Mouse (Mus musculus) cortical plate, adult 2 months (tissue): ENCODE measurements around the gene Zbtb9.

Source experiments
- CTCF ChIP-seq: fragments of 200-500 bp; IDR thresholded peaks from 2 replicates; pipeline ENCODE4 v1.5.1; 2011; ENCODE audit warnings: mild to moderate bottlenecking, control low read depth, low read length; ENCODE audit not compliant: insufficient read depth; ENCODE audit errors: extremely low read depth
- POLR2A ChIP-seq: fragments of 200-500 bp; IDR thresholded peaks from 2 replicates; pipeline ENCODE4 v1.6.1; 2011; ENCODE audit warnings: mild to moderate bottlenecking, low read length, control low read depth; ENCODE audit not compliant: insufficient read depth; ENCODE audit errors: extremely low read depth

DNA sequence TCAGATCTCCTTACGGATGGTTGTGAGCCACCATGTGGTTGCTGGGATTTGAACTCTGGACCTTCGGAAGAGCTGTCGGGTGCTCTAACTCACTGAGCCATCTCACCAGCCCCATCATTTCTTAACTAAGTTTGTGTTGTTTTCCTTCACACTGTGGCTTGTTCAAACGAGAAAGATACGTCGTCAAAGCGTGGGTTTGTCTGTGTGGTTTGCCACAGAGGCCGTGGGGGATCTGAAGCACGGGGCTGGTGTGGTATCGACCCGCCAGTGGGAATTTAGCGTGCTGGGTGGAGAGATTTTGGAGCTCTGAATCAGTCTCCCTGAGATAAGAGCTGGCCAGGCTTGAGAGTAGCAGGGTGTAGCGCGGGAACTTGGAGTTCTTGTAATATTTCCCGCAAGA, 25.3 kb downstream of the Zbtb9 start:
- TF ChIP-seq CTCF = no peak
- TF ChIP-seq POLR2A = no peak
